10 mouse cellular contexts compared by ENCODE assay signal in genomic region chr12:83342875-83343185, GRCm38 (mm10).
DNase-seq lines count a peak whose midpoint lies in the region; ATAC-seq and TF ChIP-seq lines count a peak whose summit lies in the region.
"Had no signal": no experiment of that assay in that cellular context is flagged by ENCODE, and none has a peak within 500 bp of the region (broad histone marks: within the 10 kb centered on the region; RNA-seq: fewer than 3 reads in every experiment).

No protein-coding gene starts in this region.

- WGBS in midbrain, postnatal 0 days: 57% methylated on average over 4 of the region's 4 CpGs
- 57% methylated on average over 4 of the region's 4 CpGs for WGBS in midbrain, embryonic 16.5 days

- no peaks in the 10 kb centered on the region for H3K9me3 ChIP-seq in midbrain, postnatal 0 days (ENCODE audit: low read length)
- H3K9me3 ChIP-seq in midbrain, embryonic 16.5 days (replicated peaks; ENCODE audit: control insufficient read depth, low read length, poor library complexity, severe bottlenecking): no peaks in the 10 kb centered on the region
- H3K9me3 ChIP-seq: embryonic facial prominence, embryonic 13.5 days; limb, embryonic 12.5 days had no signal

- no peaks in the 10 kb centered on the region for H3K36me3 ChIP-seq in midbrain, postnatal 0 days (ENCODE audit: insufficient read depth, low read length)
- H3K36me3 ChIP-seq in midbrain, embryonic 16.5 days (ENCODE audit: control insufficient read depth, insufficient read depth, low read length): no peaks in the 10 kb centered on the region
- H3K36me3 ChIP-seq: embryonic facial prominence, embryonic 13.5 days; limb, embryonic 12.5 days had no signal

- intact Hi-C loops in left cerebral cortex, postnatal 4 days (cut with DNase I): no loop called here

- H3K27ac ChIP-seq in midbrain, postnatal 0 days (ENCODE audit: low read depth, low read length): 0 out of 2 replicates have a peak overlapping the region, but pooled peaks have one; percentile 38
- no peak overlapping the region for H3K27ac ChIP-seq in midbrain, embryonic 16.5 days (ENCODE audit: low read length)
- H3K27ac ChIP-seq: embryonic facial prominence, embryonic 13.5 days; limb, embryonic 12.5 days had no signal

- no peak overlapping the region for H3K9ac ChIP-seq in midbrain, postnatal 0 days (replicated peaks; ENCODE audit: low read length, poor library complexity, severe bottlenecking)
- no peak overlapping the region for H3K9ac ChIP-seq in midbrain, embryonic 16.5 days (ENCODE audit: low read depth, low read length)
- H3K9ac ChIP-seq: embryonic facial prominence, embryonic 13.5 days; limb, embryonic 12.5 days had no signal

- peak; percentile 23; the same call in 1 of the 2 replicates for ATAC-seq in midbrain, postnatal 0 days (ENCODE audit: low FRiP score)
- no peak; the same call in 1 of the 2 replicates for ATAC-seq in midbrain, embryonic 16.5 days
- ATAC-seq in CD4-positive, CD25-positive, alpha-beta regulatory T cell, adult 4 months: no peak

- H3K27me3 ChIP-seq in midbrain, postnatal 0 days (ENCODE audit: insufficient read depth, low read length): no peaks in the 10 kb centered on the region
- H3K27me3 ChIP-seq in midbrain, embryonic 16.5 days (ENCODE audit: control insufficient read depth, insufficient read depth, low read depth, low read length): no peaks in the 10 kb centered on the region
- H3K27me3 ChIP-seq: limb, embryonic 12.5 days had no signal

- peaks cover 3% of the 10 kb centered on the region for H3K4me1 ChIP-seq in midbrain, postnatal 0 days (ENCODE audit: insufficient read depth, low read length)
- peaks cover 14% of the 10 kb centered on the region; the same call in 1 of the 2 replicates for H3K4me1 ChIP-seq in midbrain, embryonic 16.5 days (ENCODE audit: control insufficient read depth, insufficient read depth, low read length)

- no peak overlapping the region for H3K4me2 ChIP-seq in midbrain, postnatal 0 days (ENCODE audit: low read depth, low read length, poor library complexity, severe bottlenecking)
- H3K4me2 ChIP-seq in midbrain, embryonic 16.5 days (ENCODE audit: low read length): no peak overlapping the region
- H3K4me2 ChIP-seq: embryonic facial prominence, embryonic 13.5 days; limb, embryonic 12.5 days had no signal

- no peak overlapping the region for H3K4me3 ChIP-seq in midbrain, postnatal 0 days (ENCODE audit: low read depth, low read length)
- no peak overlapping the region for H3K4me3 ChIP-seq in midbrain, embryonic 16.5 days (ENCODE audit: low read depth, low read length)
- H3K4me3 ChIP-seq: embryonic facial prominence, embryonic 13.5 days; limb, embryonic 12.5 days had no signal

- DNase-seq in midbrain, postnatal 0 days (ENCODE audit: low spot score): peak; percentile 73
- DNase-seq in frontal cortex, postnatal 10 days (ENCODE audit: low spot score in 2 of 2): peak; percentile 31 to 36
- DNase-seq in kidney, adult 9 months: peak; percentile 68
- DNase-seq in left cerebral cortex, postnatal 4 days: peak; percentile 88
- no peak for DNase-seq in c-Kit-positive CD71-positive TER-119-positive erythroid progenitor cells, embryonic 14.5 days (ENCODE audit: low spot score)
- no peak for DNase-seq in spleen, postnatal 4 days (ENCODE audit: low spot score in 2 of 2)

- TF ChIP-seq CTCF in midbrain, postnatal 0 days (IDR thresholded peaks at IDR 0.05): no peak

Comparison
In these comparisons a context has a peak if more than half of its experiments do, and no peak if none do; other contexts are left out.
1. DNase-seq: peak in midbrain, postnatal 0 days (single experiment), frontal cortex, postnatal 10 days (2 of 2), kidney, adult 9 months (single experiment) and left cerebral cortex, postnatal 4 days (single experiment); none in c-Kit-positive CD71-positive TER-119-positive erythroid progenitor cells, embryonic 14.5 days (single experiment) and spleen, postnatal 4 days (0 of 2).